Mouse (Mus musculus) C2C12 (cell line): ENCODE results near the gene Cd68.

Experiments
- CTCF ChIP-seq: IDR thresholded peaks from one replicate; pipeline ENCODE4 v1.5.1; 2011; ENCODE audit not compliant: control insufficient read depth, insufficient read depth, insufficient read length
- FOSL1 ChIP-seq: IDR thresholded peaks from one replicate; pipeline ENCODE4 v1.8.0; 2011; ENCODE audit warnings: mild to moderate bottlenecking, low read length; ENCODE audit not compliant: poor library complexity, insufficient read depth, severe bottlenecking
- MAX ChIP-seq: IDR thresholded peaks from one replicate; pipeline ENCODE4 v1.6.1; 2011; ENCODE audit warnings: mild to moderate bottlenecking, control low read depth
- MYOD1 ChIP-seq: IDR thresholded peaks from one replicate; pipeline ENCODE4 v1.6.1; 2011; ENCODE audit warnings: low read depth; ENCODE audit not compliant: control insufficient read depth, insufficient read length
- USF1 ChIP-seq: IDR thresholded peaks from one replicate; pipeline ENCODE4 v1.6.1; 2011; ENCODE audit warnings: low read depth, mild to moderate bottlenecking, control low read depth, moderate library complexity

DNA sequence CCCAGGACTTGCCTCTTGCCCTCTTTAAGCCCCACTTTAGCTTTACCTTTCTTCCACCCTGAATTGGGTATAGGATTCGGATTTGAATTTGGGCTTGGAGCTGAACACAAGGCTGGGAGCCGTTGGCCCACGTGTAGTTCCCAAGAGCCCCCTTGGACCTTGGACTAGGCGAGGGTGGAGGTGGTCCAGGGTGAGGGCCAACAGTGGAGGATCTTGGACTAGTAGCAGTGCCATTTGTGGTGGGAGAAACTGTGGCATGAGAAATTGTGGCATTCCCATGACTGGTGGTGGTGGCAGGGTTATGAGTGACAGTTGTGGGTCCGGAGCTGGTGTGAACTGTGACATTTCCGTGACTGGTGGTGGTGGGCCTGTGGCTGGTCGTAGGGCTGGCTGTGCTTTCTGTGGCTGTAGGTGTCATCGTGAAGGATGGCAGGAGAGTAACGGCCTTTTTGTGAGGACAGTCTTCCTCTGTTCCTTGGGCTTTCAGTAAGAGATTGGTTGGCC lies 444 bp downstream of the Cd68 start:
- TF ChIP-seq CTCF: no peak
- TF ChIP-seq MAX: no peak
- TF ChIP-seq FOSL1: no peak
- no peak for TF ChIP-seq MYOD1
- TF ChIP-seq USF1: no peak
